11 mouse cellular contexts compared by ENCODE assay signal in the genomic region with DNA sequence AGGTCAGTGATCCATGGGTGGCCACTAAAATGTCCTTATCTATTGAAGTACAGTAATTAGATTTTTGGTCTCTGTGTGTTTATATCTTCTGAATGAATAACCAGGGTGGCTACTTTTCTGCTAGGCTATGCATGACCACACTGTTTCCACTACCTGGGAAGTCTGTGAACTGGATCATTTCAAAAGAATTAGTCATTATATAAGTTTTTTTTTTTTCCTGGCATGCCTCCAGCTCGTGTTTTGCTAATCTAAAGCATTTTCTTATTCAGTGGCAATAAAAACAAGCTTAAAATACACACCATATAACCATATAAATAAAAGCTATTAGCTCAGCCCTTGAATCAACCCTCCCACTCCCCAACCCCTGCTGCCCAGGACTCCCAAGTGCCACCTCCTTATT.
"Had no signal": no experiment of that assay in that cellular context is flagged by ENCODE, and none has a peak within 500 bp of the region (broad histone marks: within the 10 kb centered on the region; RNA-seq: fewer than 3 reads in every experiment).

No protein-coding gene starts in this region.

- H3K27me3 ChIP-seq: intestine, embryonic 15.5 days; limb, embryonic 15.5 days; liver, embryonic 13.5 days; midbrain, embryonic 13.5 days had no signal

- H3K9ac ChIP-seq: intestine, embryonic 15.5 days; limb, embryonic 15.5 days; liver, embryonic 13.5 days; liver, postnatal 0 days; midbrain, embryonic 13.5 days had no signal

- ATAC-seq: intestine, embryonic 15.5 days; liver, postnatal 0 days; midbrain, embryonic 13.5 days had no signal

- DNase-seq: layer of hippocampus, adult 9-11 months; layer of hippocampus, postnatal 36 days; liver, embryonic 13.5 days; liver, postnatal 0 days; lung, postnatal 36 days; right cerebral cortex, postnatal 25 days; thymus, postnatal 36 days had no signal

- H3K4me2 ChIP-seq: intestine, embryonic 15.5 days; limb, embryonic 15.5 days; liver, embryonic 13.5 days; midbrain, embryonic 13.5 days had no signal

- H3K36me3 ChIP-seq: intestine, embryonic 15.5 days; limb, embryonic 15.5 days; liver, embryonic 13.5 days; midbrain, embryonic 13.5 days had no signal

- H3K27ac ChIP-seq: intestine, embryonic 15.5 days; kidney, postnatal 0 days; limb, embryonic 15.5 days; liver, embryonic 13.5 days; midbrain, embryonic 13.5 days had no signal

- H3K9me3 ChIP-seq: intestine, embryonic 15.5 days; limb, embryonic 15.5 days; liver, embryonic 13.5 days; midbrain, embryonic 13.5 days had no signal

- H3K4me3 ChIP-seq: intestine, embryonic 15.5 days; limb, embryonic 15.5 days; liver, embryonic 13.5 days; midbrain, embryonic 13.5 days had no signal

- H3K4me1 ChIP-seq: intestine, embryonic 15.5 days; liver, embryonic 13.5 days; midbrain, embryonic 13.5 days had no signal
